Mouse (Mus musculus) CD4-positive, CD25-positive, alpha-beta regulatory T cell (primary cell): ENCODE results near the gene Lamtor4. TPM values are rescaled to one million over a fixed set of nuclear protein-coding genes. Genes with fewer than 3 reads are reported as not detected.

ENCODE experiments used
- polyA plus RNA-seq: library from polyadenylated mRNA; unstranded; fragments of 100-300 nt; shearing (Covaris generic); gene quantifications from one replicate; pipeline ENCODE4 v1.2.1, GENCODE M21; 2017

Lamtor4 gene
- 79.6 TPM for polyA plus RNA-seq

GRCm38 (mm10) chr5:138255353-138256093 lies at the start of gene Lamtor4:
Gene Lamtor4, plus strand, starts transcription at chr5:138255482.

GRCm38 (mm10) chr5:138225700-138226099 lies 29.6 kb upstream of the Lamtor4 start, which contains the start of gene Nxpe5:
Gene Nxpe5, plus strand, starts transcription at chr5:138225898.

GRCm38 (mm10) chr5:138263260-138264206 lies 8.3 kb downstream of the Lamtor4 start, which contains the start of gene BC037034:
Gene BC037034, minus strand, starts transcription at chr5:138264033.

GRCm38 (mm10) chr5:138272409-138272923 lies 17.2 kb downstream of the Lamtor4 start, which contains the start of gene Gal3st4:
Gene Gal3st4, minus strand, starts transcription at chr5:138272840.

GRCm38 (mm10) chr5:138279585-138280424 lies 24.5 kb downstream of the Lamtor4 start, which contains the start of the genes Gm43720, Gpc2 and Stag3:
Gene Gm43720, minus strand, starts transcription at chr5:138279958.
Gene Gpc2, minus strand, starts transcription at chr5:138280005.
Gene Stag3, plus strand, starts transcription at chr5:138280240.

Other genes starting within 250 kb of the Lamtor4 start
- gene Smok3a, start 234.2 kb upstream of the Lamtor4 start, polyA plus RNA-seq, result not detected
- 0.17 TPM for gene Smok3b, start 234.1 kb upstream of the Lamtor4 start, polyA plus RNA-seq
- not detected for gene Smok3c, start 202.3 kb upstream of the Lamtor4 start, polyA plus RNA-seq
- 16.0 TPM for gene Zkscan1, start 170.4 kb upstream of the Lamtor4 start, polyA plus RNA-seq
- gene Zscan21, start 138.6 kb upstream of the Lamtor4 start, polyA plus RNA-seq, result 23.6 TPM
- gene Zfp113, start 99.7 kb upstream of the Lamtor4 start, polyA plus RNA-seq, result 20.1 TPM
- 208 TPM for gene Cops6, start 94.4 kb upstream of the Lamtor4 start, polyA plus RNA-seq
- 10.9 TPM for gene Ap4m1, start 83.5 kb upstream of the Lamtor4 start, polyA plus RNA-seq
- gene Mcm7, start 83.1 kb upstream of the Lamtor4 start, polyA plus RNA-seq, result 85.2 TPM
- gene Taf6, start 68.0 kb upstream of the Lamtor4 start, polyA plus RNA-seq, result 50.7 TPM
- 16.3 TPM for gene Cnpy4, start 68.0 kb upstream of the Lamtor4 start, polyA plus RNA-seq
- 1.5 TPM for gene Mblac1, start 61.2 kb upstream of the Lamtor4 start, polyA plus RNA-seq
- gene Nxpe5, start 29.6 kb upstream of the Lamtor4 start, polyA plus RNA-seq, result 0.10 TPM
- 40.7 TPM for gene BC037034, start 8.6 kb downstream of the Lamtor4 start, polyA plus RNA-seq
- 0.37 TPM for gene Gal3st4, start 17.4 kb downstream of the Lamtor4 start, polyA plus RNA-seq
- 0.12 TPM for gene Gm43720, start 24.5 kb downstream of the Lamtor4 start, polyA plus RNA-seq
- 1.4 TPM for gene Gpc2, start 24.5 kb downstream of the Lamtor4 start, polyA plus RNA-seq
- gene Stag3, start 24.8 kb downstream of the Lamtor4 start, polyA plus RNA-seq, result 0.77 TPM
- 6.1 TPM for gene Pvrig, start 86.5 kb downstream of the Lamtor4 start, polyA plus RNA-seq
- gene Zfp157, start 186.0 kb downstream of the Lamtor4 start, polyA plus RNA-seq, result 23.2 TPM